23 mouse cellular contexts compared by ENCODE assay signal in the genomic region with DNA sequence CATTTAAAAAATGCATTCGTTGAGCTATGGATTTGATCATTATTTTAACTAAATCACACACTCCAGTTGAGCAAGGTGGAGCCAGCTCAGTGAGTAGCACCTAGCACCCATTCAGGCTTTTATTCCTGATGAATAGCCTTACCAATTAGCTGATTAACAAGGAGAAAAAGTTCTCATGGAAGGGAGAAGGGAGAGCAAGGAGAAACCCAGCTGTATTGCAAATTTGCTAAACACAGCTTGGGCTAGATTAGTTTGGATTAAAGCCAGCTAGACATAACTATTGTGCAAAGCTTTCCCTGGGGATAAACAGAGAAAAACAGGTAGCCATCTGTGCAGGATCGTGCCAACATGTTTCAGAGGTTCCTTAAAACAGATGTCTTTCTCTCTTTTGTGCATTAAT. TPM values are rescaled to one million over a fixed set of nuclear protein-coding genes. Genes with fewer than 3 reads are reported as not detected.
DNase-seq lines count a peak whose midpoint lies in the region; ATAC-seq lines count a peak whose summit lies in the region.
"Had no signal": no experiment of that assay in that cellular context is flagged by ENCODE, and none has a peak within 500 bp of the region (broad histone marks: within the 10 kb centered on the region; RNA-seq: fewer than 3 reads in every experiment).

No protein-coding gene starts in this region.

- H3K9me3 ChIP-seq in hindbrain, embryonic 16.5 days (ENCODE audit: control insufficient read depth, low read length): no peaks in the 10 kb centered on the region
- no peaks in the 10 kb centered on the region for H3K9me3 ChIP-seq in hindbrain, embryonic 11.5 days (ENCODE audit: control insufficient read depth, low read length)
- no peaks in the 10 kb centered on the region for H3K9me3 ChIP-seq in neural tube, embryonic 14.5 days (ENCODE audit: control insufficient read depth, low read length)
- H3K9me3 ChIP-seq in neural tube, embryonic 15.5 days (replicated peaks): no peaks in the 10 kb centered on the region
- H3K9me3 ChIP-seq: hindbrain, embryonic 15.5 days had no signal

- H3K36me3 ChIP-seq in hindbrain, embryonic 16.5 days (ENCODE audit: control insufficient read depth, insufficient read depth, low read length): no peaks in the 10 kb centered on the region
- H3K36me3 ChIP-seq in hindbrain, embryonic 11.5 days (ENCODE audit: control insufficient read depth, insufficient read depth, low read length): no peaks in the 10 kb centered on the region
- no peaks in the 10 kb centered on the region for H3K36me3 ChIP-seq in neural tube, embryonic 14.5 days (ENCODE audit: control insufficient read depth, insufficient read depth, low read length)
- H3K36me3 ChIP-seq in neural tube, embryonic 15.5 days: no peaks in the 10 kb centered on the region
- H3K36me3 ChIP-seq: heart, embryonic 13.5 days; hindbrain, embryonic 15.5 days had no signal

- H3K27ac ChIP-seq in hindbrain, embryonic 16.5 days (ENCODE audit: low read depth, low read length): no peak overlapping the region
- no peak overlapping the region for H3K27ac ChIP-seq in hindbrain, embryonic 11.5 days (ENCODE audit: low read depth, low read length)
- no peak overlapping the region for H3K27ac ChIP-seq in neural tube, embryonic 14.5 days (ENCODE audit: low read depth, low read length)
- H3K27ac ChIP-seq in neural tube, embryonic 15.5 days (replicated peaks): no peak overlapping the region
- H3K27ac ChIP-seq: heart, embryonic 13.5 days; hindbrain, embryonic 15.5 days; layer of hippocampus, adult 2 months had no signal

- H3K4me1 ChIP-seq in hindbrain, embryonic 16.5 days (ENCODE audit: control insufficient read depth, insufficient read depth, low read depth, low read length): no peaks in the 10 kb centered on the region
- no peaks in the 10 kb centered on the region for H3K4me1 ChIP-seq in hindbrain, embryonic 11.5 days (replicated peaks; ENCODE audit: control insufficient read depth, insufficient read depth, low read length)
- no peaks in the 10 kb centered on the region for H3K4me1 ChIP-seq in neural tube, embryonic 14.5 days (ENCODE audit: control insufficient read depth, insufficient read depth, low read length)
- H3K4me1 ChIP-seq in neural tube, embryonic 15.5 days: no peaks in the 10 kb centered on the region
- H3K4me1 ChIP-seq: heart, embryonic 13.5 days; hindbrain, embryonic 15.5 days had no signal

- no peak overlapping the region for H3K4me2 ChIP-seq in hindbrain, embryonic 16.5 days (ENCODE audit: low read length)
- H3K4me2 ChIP-seq in hindbrain, embryonic 11.5 days (replicated peaks; ENCODE audit: low read depth, low read length): no peak overlapping the region
- no peak overlapping the region for H3K4me2 ChIP-seq in neural tube, embryonic 14.5 days (ENCODE audit: low read depth, low read length)
- H3K4me2 ChIP-seq in neural tube, embryonic 15.5 days: no peak overlapping the region
- H3K4me2 ChIP-seq: heart, embryonic 13.5 days; hindbrain, embryonic 15.5 days; liver, embryonic 11.5 days had no signal

- no peaks in the 10 kb centered on the region for H3K27me3 ChIP-seq in hindbrain, embryonic 16.5 days (replicated peaks; ENCODE audit: control insufficient read depth, insufficient read depth, low read length)
- H3K27me3 ChIP-seq in hindbrain, embryonic 11.5 days (ENCODE audit: control insufficient read depth, insufficient read depth, low read length): no peaks in the 10 kb centered on the region
- no peaks in the 10 kb centered on the region for H3K27me3 ChIP-seq in neural tube, embryonic 14.5 days (ENCODE audit: control insufficient read depth, insufficient read depth, low read length)
- no peaks in the 10 kb centered on the region for H3K27me3 ChIP-seq in neural tube, embryonic 15.5 days (replicated peaks)
- H3K27me3 ChIP-seq: heart, embryonic 13.5 days; hindbrain, embryonic 15.5 days had no signal

- peak; percentile 12 for DNase-seq in cerebellum, adult 9-10 months
- DNase-seq in cerebellum, adult 18-20 months: no peak
- DNase-seq in hindbrain, embryonic 11.5 days (ENCODE audit: low spot score): no peak
- no peak for DNase-seq in embryo, embryonic 10.5 days (ENCODE audit: low spot score)
- DNase-seq in B cell, adult 2 months: no peak
- DNase-seq: adrenal gland, postnatal 25 days; cerebellum, adult 11-12 months; cerebellum, postnatal 36 days; gastrocnemius, postnatal 25 days; heart, adult 18-20 months; heart, postnatal 14 days; kidney, postnatal 25 days; liver, postnatal 0 days; thymus, postnatal 14 days had no signal

- WGBS in hindbrain, embryonic 16.5 days: 51% methylated on average over 2 of the region's 2 CpGs
- WGBS in hindbrain, embryonic 11.5 days: 74% methylated on average over 2 of the region's 2 CpGs
- WGBS in neural tube, embryonic 14.5 days: 57% methylated on average over 2 of the region's 2 CpGs
- 47% methylated on average over 2 of the region's 2 CpGs for WGBS in neural tube, embryonic 15.5 days

- peak; percentile 20; the same call in 1 of the 2 replicates for ATAC-seq in hindbrain, embryonic 16.5 days
- no peak for ATAC-seq in hindbrain, embryonic 11.5 days (ENCODE audit: low FRiP score)
- peak; percentile 44; the same call in 1 of the 2 replicates for ATAC-seq in neural tube, embryonic 14.5 days (ENCODE audit: low read depth)
- ATAC-seq in neural tube, embryonic 15.5 days (ENCODE audit: low FRiP score): no peak
- ATAC-seq: intestine, embryonic 16.5 days; liver, postnatal 0 days; lung, postnatal 0 days had no signal

- H3K4me3 ChIP-seq in hindbrain, embryonic 16.5 days (ENCODE audit: low read length): no peak overlapping the region
- no peak overlapping the region for H3K4me3 ChIP-seq in hindbrain, embryonic 11.5 days (ENCODE audit: low read depth, low read length)
- H3K4me3 ChIP-seq in neural tube, embryonic 14.5 days (ENCODE audit: low read depth, low read length): no peak overlapping the region
- H3K4me3 ChIP-seq in neural tube, embryonic 15.5 days (replicated peaks): no peak overlapping the region
- H3K4me3 ChIP-seq: heart, embryonic 13.5 days; hindbrain, embryonic 15.5 days; layer of hippocampus, adult 2 months had no signal

- H3K9ac ChIP-seq in hindbrain, embryonic 16.5 days (ENCODE audit: low read depth, low read length): no peak overlapping the region
- H3K9ac ChIP-seq in hindbrain, embryonic 11.5 days (ENCODE audit: low read depth, low read length): no peak overlapping the region
- no peak overlapping the region for H3K9ac ChIP-seq in neural tube, embryonic 14.5 days (replicated peaks; ENCODE audit: low read depth, low read length)
- H3K9ac ChIP-seq in neural tube, embryonic 15.5 days (replicated peaks): no peak overlapping the region
- H3K9ac ChIP-seq: heart, embryonic 13.5 days; hindbrain, embryonic 15.5 days; liver, postnatal 0 days had no signal

RNA-seq across cellular contexts. Expression of gene Aga, which starts 22.5 kb away (rescaled TPM):
- 15.8 and 19.1 TPM in 2 replicates for polyA plus RNA-seq in hindbrain, embryonic 16.5 days (2015; fragmentation: Nextera tagmentation; extraction: Ambion mirVana)
- 17.2 and 17.3 TPM in 2 replicates for polyA plus RNA-seq in hindbrain, embryonic 11.5 days (2014; fragmentation: Nextera tagmentation; extraction: Ambion mirVana)
- 11.7 and 15.3 TPM in 2 replicates for polyA plus RNA-seq in neural tube, embryonic 14.5 days (2014; fragmentation: Nextera tagmentation; extraction: Ambion mirVana)
- 16.8 and 22.3 TPM in 2 replicates for polyA plus RNA-seq in neural tube, embryonic 15.5 days (2015; fragmentation: Nextera tagmentation; extraction: Ambion mirVana)

Comparison
In these comparisons a context has a peak if more than half of its experiments do, and no peak if none do; other contexts are left out.
1. ATAC-seq: peak in hindbrain, embryonic 16.5 days (single experiment) and neural tube, embryonic 14.5 days (single experiment); none in hindbrain, embryonic 11.5 days (single experiment) and neural tube, embryonic 15.5 days (single experiment).